Mouse (Mus musculus) midbrain, embryonic 12.5 days (tissue): Measurements from ENCODE around the gene Btbd17. TPM values are rescaled to one million over a fixed set of nuclear protein-coding genes. Genes with fewer than 3 reads are reported as not detected.

ENCODE experiments used
- ATAC-seq: fragments of 200-750 bp; cut with Nextera tagmentation; 2 replicates; pipeline ENCODE4 v1.8.0; 2017; ENCODE audit warnings: low read depth, moderate TSS enrichment, moderate library complexity; ENCODE audit not compliant: low FRiP score
- H3K27ac ChIP-seq: fragments of 300-500 bp; sonication (generic); replicated peaks from 2 replicates; pipeline ENCODE4 v1.5.1; 2016; ENCODE audit warnings: mild to moderate bottlenecking
- H3K27me3 ChIP-seq: fragments of 300-500 bp; sonication (generic); 2 replicates; pipeline ENCODE4 v1.6.1; 2016; ENCODE audit warnings: mild to moderate bottlenecking
- H3K36me3 ChIP-seq: fragments of 300-500 bp; sonication (generic); 2 replicates; pipeline ENCODE4 v1.6.1; 2016
- H3K4me1 ChIP-seq: fragments of 300-500 bp; sonication (generic); 2 replicates; pipeline ENCODE4 v1.6.1; 2016
- H3K4me2 ChIP-seq: fragments of 300-500 bp; sonication (generic); replicated peaks from 2 replicates; pipeline ENCODE4 v1.6.1; 2016; ENCODE audit warnings: mild to moderate bottlenecking, moderate library complexity
- H3K4me3 ChIP-seq: fragments of 300-500 bp; sonication (generic); 2 replicates; pipeline ENCODE4 v1.5.1; 2016; ENCODE audit warnings: mild to moderate bottlenecking
- H3K9ac ChIP-seq: fragments of 300-500 bp; sonication (generic); replicated peaks from 2 replicates; pipeline ENCODE4 v1.6.1; 2016; ENCODE audit warnings: mild to moderate bottlenecking, moderate library complexity
- H3K9me3 ChIP-seq: fragments of 300-500 bp; sonication (generic); 2 replicates; pipeline ENCODE4 v1.6.1; 2016; ENCODE audit warnings: mild to moderate bottlenecking
- WGBS: fragments of 180-500 bp; shearing (Covaris S2); methylation state at CpG from one replicate; pipeline ENCODE4 v1.1.7; 2016; 5-methylcytosine and 5-hydroxymethylcytosine counted together
- polyA plus RNA-seq: library from polyadenylated mRNA; unstranded; fragments of >200 nt; fragmentation: Nextera tagmentation; extraction: Ambion mirVana; gene quantifications from 2 replicates; pipeline ENCODE4 v1.2.1, GENCODE M21; 2016

The Btbd17 gene
- polyA plus RNA-seq, 1 experiment from 2014 or later: 61.0 TPM

DNA sequence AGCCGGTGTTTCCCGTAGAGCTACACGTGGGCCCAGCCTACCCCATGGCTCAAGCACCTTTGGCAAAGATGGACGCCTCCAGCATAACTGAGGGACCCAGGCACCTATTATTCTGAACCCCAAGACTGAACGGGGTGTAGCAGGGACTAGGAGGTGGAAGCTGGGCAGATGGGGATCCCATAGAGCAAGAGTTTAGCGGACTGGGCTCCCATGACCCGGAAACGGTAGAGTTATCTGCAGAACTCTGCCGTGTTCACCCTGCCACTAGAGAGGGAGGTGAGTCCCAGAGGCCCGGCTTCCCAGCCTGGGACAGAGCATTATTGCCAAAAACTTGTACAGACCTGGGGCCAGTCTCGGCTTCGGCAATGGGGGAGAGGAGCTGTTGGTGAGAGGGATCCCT, 5.6 kb downstream of the Btbd17 start:
- ATAC-seq: no peak
- WGBS: 74% methylated on average over 12 of the region's 12 CpGs
- Histone ChIP-seq H3K9me3 (no peaks in the 10 kb centered on the region), H3K27ac (no peak overlapping the region), H3K9ac (no peak overlapping the region), H3K27me3 (peaks cover 90% of the 10 kb centered on the region), H3K4me2 (0 out of 2 replicates have a peak overlapping the region, but pooled peaks have one; percentile 40), H3K4me1 (peaks cover 65% of the 10 kb centered on the region), H3K36me3 (0 out of 2 replicates have a peak, but pooled peaks cover 4% of the 10 kb centered on the region), H3K4me3 (no peak overlapping the region)

DNA sequence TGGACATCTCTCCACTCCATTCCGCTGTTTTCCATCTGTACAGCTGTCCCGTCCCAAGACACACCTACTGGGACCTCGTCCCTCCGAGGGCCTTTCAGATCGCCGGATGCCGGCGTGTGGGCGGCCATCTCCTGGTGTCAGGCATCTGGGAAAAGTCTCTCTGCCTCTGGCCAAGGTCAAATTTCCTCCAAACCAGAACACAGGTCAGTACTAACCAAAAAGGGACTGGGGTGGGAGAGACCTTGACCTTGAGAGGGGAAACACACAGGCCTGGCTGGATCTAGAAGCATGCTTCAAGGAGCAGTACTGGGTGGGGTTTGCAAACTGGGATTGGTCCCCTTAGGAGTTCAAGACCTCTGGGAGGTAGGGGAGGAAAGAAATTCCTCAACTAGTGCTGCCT, 6.0 kb downstream of the Btbd17 start:
- Histone ChIP-seq H3K36me3 (0 out of 2 replicates have a peak, but pooled peaks cover 4% of the 10 kb centered on the region), H3K4me1 (peaks cover 61% of the 10 kb centered on the region), H3K4me2 (peak overlapping the region; percentile 40; the same call in 1 of the 2 replicates), H3K9me3 (no peaks in the 10 kb centered on the region), H3K4me3 (no peak overlapping the region), H3K27me3 (peaks cover 94% of the 10 kb centered on the region), H3K27ac (no peak overlapping the region), H3K9ac (0 out of 2 replicates have a peak overlapping the region, but pooled peaks have one; percentile 2)
- 63% methylated on average over 9 of the region's 9 CpGs for WGBS
- ATAC-seq: no peak

DNA sequence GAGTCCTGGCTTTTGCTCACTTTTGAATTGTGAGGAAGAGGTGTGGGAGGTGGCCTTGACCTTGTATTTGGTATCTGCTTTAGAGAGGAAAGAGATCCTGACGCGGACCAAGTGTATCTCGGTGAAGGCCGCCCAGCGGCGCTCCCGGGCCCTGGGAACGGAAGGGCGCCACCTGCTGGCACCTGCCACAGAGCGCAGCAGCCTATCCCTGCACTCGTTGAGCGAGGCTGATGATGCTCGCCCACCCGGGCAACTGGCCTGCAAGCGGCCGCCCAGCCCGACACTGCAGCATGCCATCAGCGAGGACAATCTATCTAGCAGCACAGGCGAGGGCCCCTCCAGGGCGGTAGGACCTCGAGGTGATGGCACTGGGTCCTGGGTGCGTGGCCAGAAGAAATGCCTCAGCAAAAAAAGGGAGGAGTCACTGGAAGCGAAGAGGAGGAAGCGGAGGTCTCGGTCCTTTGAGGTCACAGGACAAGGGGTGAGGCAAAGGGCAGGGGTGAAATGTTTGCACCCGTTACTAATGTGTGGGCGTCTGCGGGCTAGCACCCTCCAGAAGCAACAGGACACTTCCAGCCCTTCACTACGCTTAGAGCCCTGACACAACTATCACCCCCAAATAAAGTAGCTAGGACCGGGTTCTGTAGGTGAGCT, 6.6 kb downstream of the Btbd17 start:
- H3K27me3 ChIP-seq: peaks cover 98% of the 10 kb centered on the region
- H3K27ac ChIP-seq: no peak overlapping the region
- H3K36me3 ChIP-seq: 0 out of 2 replicates have a peak, but pooled peaks cover 4% of the 10 kb centered on the region
- no peak overlapping the region for H3K4me3 ChIP-seq
- H3K4me1 ChIP-seq: peaks cover 56% of the 10 kb centered on the region
- H3K9ac ChIP-seq: peak overlapping the region; percentile 2; the same call in 1 of the 2 replicates
- ATAC-seq: peak; percentile 62
- 13% methylated on average over 30 of the region's 30 CpGs for WGBS
- H3K4me2 ChIP-seq: peak overlapping the region; percentile 40
- H3K9me3 ChIP-seq: no peaks in the 10 kb centered on the region

DNA sequence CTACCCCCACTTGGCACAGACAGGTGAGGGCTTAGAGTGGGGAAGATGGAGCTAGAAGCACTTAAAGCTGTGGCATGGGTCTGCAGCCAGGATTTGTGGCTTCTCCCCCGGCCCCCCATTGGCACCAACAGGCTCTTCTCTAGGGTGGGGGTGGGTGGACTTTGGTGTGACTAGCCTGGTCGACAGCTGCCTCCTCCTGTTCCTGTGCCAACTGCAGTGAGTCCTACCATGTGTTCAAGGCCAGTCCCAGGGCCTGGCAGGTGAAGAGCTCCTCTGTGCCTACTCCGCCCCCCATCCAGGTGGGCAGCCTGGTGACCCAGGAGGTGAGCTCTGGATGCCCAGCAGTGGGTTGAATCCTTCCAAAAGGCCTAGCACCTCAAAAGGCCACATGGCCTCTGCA, 8.1 kb downstream of the Btbd17 start:
- no peak overlapping the region for H3K27ac ChIP-seq
- H3K36me3 ChIP-seq: 0 out of 2 replicates have a peak, but pooled peaks cover 4% of the 10 kb centered on the region
- WGBS: 94% methylated on average over 3 of the region's 3 CpGs
- H3K4me2 ChIP-seq: no peak overlapping the region
- no peak for ATAC-seq
- H3K9me3 ChIP-seq: no peaks in the 10 kb centered on the region
- no peak overlapping the region for H3K9ac ChIP-seq
- no peak overlapping the region for H3K4me3 ChIP-seq
- peaks cover 40% of the 10 kb centered on the region for H3K4me1 ChIP-seq
- H3K27me3 ChIP-seq: peaks cover 84% of the 10 kb centered on the region

DNA sequence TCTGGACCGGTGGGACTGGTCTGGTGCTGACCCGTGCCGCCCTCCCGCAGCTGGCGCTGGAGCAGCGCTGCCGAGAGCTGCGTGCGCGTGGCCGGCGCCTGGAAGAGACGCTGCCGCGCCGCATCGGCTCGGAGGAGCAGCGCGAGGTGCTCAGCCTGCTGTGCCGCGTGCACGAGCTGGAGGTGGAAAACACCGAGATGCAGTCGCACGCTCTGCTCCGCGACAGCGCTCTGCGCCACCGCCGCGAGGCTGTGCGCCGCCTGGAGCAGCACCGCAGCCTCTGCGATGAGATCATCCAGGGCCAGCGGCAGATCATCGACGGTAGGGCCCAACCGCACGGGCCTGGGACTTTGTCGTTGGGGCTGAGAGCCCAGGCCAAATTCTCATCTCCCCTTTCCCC, 9.4 kb downstream of the Btbd17 start:
- WGBS: 1% methylated on average over 43 of the region's 43 CpGs
- H3K9ac ChIP-seq: peak overlapping the region; percentile 34; the same call in 1 of the 2 replicates
- ATAC-seq: 0 out of 2 replicates have a peak, but pooled peaks have one; percentile 14
- no peaks in the 10 kb centered on the region for H3K9me3 ChIP-seq
- no peak overlapping the region for H3K27ac ChIP-seq
- 0 out of 2 replicates have a peak, but pooled peaks cover 4% of the 10 kb centered on the region for H3K36me3 ChIP-seq
- peak overlapping the region; percentile 32 for H3K4me3 ChIP-seq
- peaks cover 73% of the 10 kb centered on the region for H3K27me3 ChIP-seq
- H3K4me2 ChIP-seq: peak overlapping the region; percentile 54
- peaks cover 27% of the 10 kb centered on the region for H3K4me1 ChIP-seq

DNA sequence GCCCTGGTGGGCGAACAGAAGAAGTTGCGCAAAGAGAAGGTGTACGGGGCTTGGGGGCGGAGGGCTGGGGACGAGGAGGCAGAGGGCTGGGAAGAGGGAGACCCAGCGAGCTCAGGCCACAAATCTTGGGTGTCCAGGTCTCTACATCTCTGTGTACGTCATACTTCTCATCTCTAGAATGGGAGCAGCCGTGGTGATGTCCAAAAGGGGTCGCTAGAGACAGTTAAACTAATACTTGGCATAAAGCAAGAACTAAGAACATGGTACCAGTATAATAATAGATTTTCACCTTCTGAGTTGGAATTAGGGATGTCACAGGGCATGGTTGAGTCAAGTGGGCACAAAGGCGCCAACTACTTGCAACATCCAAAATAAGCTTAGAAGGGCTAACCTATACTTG, 9.9 kb downstream of the Btbd17 start:
- Histone ChIP-seq H3K27ac (no peak overlapping the region), H3K36me3 (0 out of 2 replicates have a peak, but pooled peaks cover 3% of the 10 kb centered on the region), H3K9me3 (no peaks in the 10 kb centered on the region), H3K4me2 (peak overlapping the region; percentile 54), H3K4me1 (peaks cover 24% of the 10 kb centered on the region), H3K4me3 (peak overlapping the region; percentile 32), H3K27me3 (peaks cover 69% of the 10 kb centered on the region), H3K9ac (no peak overlapping the region)
- ATAC-seq: no peak
- 54% methylated on average over 10 of the region's 10 CpGs for WGBS

DNA sequence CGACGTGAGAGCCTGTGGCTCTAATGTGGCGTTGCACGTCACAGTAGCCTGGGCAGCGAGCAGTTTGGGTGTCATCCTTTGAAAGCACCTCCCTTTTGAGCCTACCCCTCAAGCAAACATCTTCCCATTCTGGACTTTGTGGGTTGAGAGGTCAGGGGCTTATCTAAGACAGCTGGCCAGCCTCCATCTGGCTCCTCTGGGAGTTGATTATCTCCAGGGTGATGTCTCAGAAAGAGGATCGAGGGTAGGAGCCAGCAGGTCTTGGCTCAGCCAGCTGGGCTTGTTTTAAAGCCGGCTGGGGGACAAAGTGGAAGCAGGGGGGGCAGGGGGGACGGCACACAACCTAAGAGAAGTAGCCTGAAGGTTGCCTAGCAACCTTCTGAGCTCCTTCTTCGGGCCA, 15.7 kb downstream of the Btbd17 start:
- Histone ChIP-seq H3K9ac (no peak overlapping the region), H3K27me3 (peaks cover 16% of the 10 kb centered on the region), H3K27ac (no peak overlapping the region), H3K4me3 (no peak overlapping the region), H3K9me3 (no peaks in the 10 kb centered on the region), H3K4me1 (peaks cover 20% of the 10 kb centered on the region), H3K4me2 (no peak overlapping the region), H3K36me3 (no peaks in the 10 kb centered on the region)
- ATAC-seq: no peak; the same call in 1 of the 2 replicates
- 30% methylated on average over 9 of the region's 9 CpGs for WGBS

DNA sequence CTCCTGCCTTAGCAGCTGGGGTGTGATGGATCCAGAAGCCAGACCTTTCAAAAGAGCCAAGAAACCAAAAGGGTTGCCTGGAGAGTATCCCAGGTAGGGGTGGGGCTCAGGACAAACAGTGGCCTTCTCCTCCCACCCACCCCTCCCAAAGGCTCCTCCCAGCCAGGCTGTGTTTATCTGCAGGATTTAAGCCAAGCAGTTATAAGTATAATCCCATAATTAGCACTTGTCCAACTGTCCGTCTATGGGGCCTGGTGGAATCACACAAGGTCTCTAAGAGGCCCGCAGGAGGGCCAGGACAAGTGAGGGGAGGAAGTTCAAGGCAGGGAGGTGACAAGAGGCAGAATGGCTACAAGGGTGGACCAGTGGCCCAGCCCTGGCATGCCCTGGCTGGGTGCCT, 23.8 kb downstream of the Btbd17 start:
- ATAC-seq: no peak
- H3K9ac ChIP-seq: no peak overlapping the region
- H3K27ac ChIP-seq: no peak overlapping the region
- peaks cover 9% of the 10 kb centered on the region for H3K27me3 ChIP-seq
- peaks cover 10% of the 10 kb centered on the region; the same call in 1 of the 2 replicates for H3K4me1 ChIP-seq
- no peaks in the 10 kb centered on the region for H3K9me3 ChIP-seq
- WGBS: 66% methylated on average over 2 of the region's 2 CpGs
- no peak overlapping the region for H3K4me3 ChIP-seq
- no peak overlapping the region for H3K4me2 ChIP-seq
- no peaks in the 10 kb centered on the region for H3K36me3 ChIP-seq

DNA sequence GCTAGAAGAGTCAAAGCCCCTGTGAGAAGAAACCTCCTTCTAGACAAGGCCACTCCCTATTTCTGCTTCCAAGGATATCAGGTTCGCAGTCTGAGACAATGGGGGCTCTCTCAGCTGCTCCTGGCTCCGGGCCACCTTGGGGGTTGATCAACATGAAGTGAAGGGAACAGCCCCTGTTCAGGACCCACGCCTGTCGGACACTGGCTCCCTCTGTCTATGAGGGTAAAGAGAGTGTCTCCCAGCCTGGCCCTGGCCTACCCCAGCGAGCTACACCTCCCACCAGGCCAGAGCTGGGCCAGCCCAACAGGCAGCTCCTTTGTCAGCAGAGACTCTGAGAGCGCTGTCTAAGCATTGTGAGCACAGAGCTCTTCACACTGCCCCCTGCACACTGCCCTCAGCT, 25.8 kb downstream of the Btbd17 start:
- Histone ChIP-seq H3K4me2 (no peak overlapping the region), H3K9me3 (no peaks in the 10 kb centered on the region), H3K4me3 (no peak overlapping the region), H3K36me3 (no peaks in the 10 kb centered on the region), H3K27me3 (peaks cover 28% of the 10 kb centered on the region), H3K27ac (no peak overlapping the region), H3K4me1 (peaks cover 12% of the 10 kb centered on the region; the same call in 1 of the 2 replicates), H3K9ac (no peak overlapping the region)
- 38% methylated on average over 6 of the region's 6 CpGs for WGBS
- no peak for ATAC-seq

DNA sequence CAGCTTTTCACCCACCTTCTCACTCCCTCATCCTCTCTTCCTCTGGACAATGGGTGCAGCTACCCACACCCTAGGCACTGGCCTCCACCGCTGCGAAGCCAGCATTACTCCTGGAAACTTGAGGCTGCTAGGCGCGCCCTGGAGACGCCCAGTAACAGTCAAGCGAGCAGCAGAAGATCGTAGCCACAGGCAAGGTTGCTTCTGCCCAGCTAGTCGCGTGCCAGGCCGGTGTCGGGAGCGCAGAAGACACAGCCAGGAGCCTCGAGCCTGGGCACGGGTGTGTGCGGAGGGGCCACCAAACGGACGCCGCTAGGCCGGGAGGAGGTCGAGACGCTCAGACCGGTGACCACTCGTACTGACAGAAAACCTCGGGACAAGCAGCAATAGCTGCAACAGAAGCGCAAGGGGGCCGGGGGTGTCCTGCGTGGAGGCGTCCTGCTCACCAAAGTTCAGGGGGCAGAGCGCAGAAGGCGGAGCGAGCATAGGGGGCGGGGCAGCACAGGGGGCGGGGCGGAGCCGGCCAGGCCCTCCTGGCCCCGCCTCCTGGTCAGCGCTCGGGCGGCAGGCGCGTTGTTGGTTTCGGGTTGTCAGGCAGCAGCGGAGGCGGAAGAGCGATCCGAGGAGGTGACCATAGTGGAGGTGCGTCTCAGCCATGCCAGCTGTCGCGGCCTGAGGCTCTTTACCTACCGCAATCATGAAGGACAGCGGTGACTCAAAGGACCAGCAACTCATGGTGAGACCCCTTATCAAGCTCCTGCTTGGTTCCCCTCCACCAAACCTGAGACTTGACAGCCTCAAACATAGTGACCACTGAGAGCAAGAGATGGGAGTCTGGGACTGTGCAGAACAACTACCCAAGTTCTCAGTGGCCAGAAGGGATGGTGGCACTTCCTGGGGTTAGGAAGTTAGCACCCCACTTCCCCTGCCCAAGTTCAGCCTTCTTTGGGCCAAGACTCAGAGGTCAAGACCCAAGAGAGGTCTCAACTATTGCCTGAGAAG, 30.6 kb downstream of the Btbd17 start, which contains the start of gene Kif19a:
Gene Kif19a (plus strand): TSS at position 569 of the 999 bp plus-strand sequence.
- peak; percentile 75; the same call in 1 of the 2 replicates for ATAC-seq
- 2% methylated on average over 49 of the region's 51 CpGs for WGBS
- H3K36me3 ChIP-seq: no peaks in the 10 kb centered on the region
- peaks cover 14% of the 10 kb centered on the region; the same call in 1 of the 2 replicates for H3K4me1 ChIP-seq
- no peaks in the 10 kb centered on the region for H3K9me3 ChIP-seq
- H3K4me3 ChIP-seq: peak within 1 kb of the TSS; percentile 48
- H3K27ac ChIP-seq: no peak within 1 kb of the TSS
- H3K4me2 ChIP-seq: peak within 1 kb of the TSS; percentile 72
- H3K27me3 ChIP-seq: peaks cover 52% of the 10 kb centered on the region
- peak within 1 kb of the TSS; percentile 43 for H3K9ac ChIP-seq

DNA sequence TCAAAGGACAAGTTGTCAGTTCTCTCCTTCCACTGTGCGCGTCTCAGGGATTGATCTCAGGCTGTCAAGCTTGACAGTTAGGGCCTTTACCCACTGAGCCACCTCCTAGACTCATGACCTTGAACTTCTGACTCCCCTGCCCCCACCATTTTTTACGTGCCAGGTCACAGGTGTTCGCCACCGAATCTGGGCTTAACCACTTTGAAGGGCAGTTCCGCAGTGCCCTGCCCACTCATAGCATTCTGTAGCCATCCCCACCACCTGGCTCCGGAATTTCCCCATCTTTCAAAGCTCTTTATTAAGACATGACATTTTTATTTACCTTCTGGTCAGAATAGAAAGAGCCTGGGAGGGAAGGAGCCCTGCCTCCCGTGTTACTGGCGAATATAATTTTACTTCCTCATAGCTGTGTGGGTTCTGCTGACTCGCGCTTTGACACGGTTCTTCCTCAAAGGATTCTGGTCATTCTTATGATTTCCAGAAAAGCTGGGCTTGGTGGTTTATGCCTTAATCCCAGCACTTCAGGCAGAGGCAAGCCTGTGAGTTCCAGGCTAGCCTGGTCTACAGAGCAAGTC, 48.1 kb downstream of the Btbd17 start:
- Histone ChIP-seq H3K4me1 (0 out of 2 replicates have a peak, but pooled peaks cover 2% of the 10 kb centered on the region), H3K36me3 (no peaks in the 10 kb centered on the region), H3K4me2 (no peak overlapping the region), H3K27me3 (peaks cover 33% of the 10 kb centered on the region), H3K9me3 (no peaks in the 10 kb centered on the region), H3K4me3 (no peak overlapping the region), H3K9ac (no peak overlapping the region), H3K27ac (no peak overlapping the region)
- 85% methylated on average over 12 of the region's 12 CpGs for WGBS
- ATAC-seq: no peak
